Mouse (Mus musculus): Measurements from ENCODE around the gene Synj2.

DNA sequence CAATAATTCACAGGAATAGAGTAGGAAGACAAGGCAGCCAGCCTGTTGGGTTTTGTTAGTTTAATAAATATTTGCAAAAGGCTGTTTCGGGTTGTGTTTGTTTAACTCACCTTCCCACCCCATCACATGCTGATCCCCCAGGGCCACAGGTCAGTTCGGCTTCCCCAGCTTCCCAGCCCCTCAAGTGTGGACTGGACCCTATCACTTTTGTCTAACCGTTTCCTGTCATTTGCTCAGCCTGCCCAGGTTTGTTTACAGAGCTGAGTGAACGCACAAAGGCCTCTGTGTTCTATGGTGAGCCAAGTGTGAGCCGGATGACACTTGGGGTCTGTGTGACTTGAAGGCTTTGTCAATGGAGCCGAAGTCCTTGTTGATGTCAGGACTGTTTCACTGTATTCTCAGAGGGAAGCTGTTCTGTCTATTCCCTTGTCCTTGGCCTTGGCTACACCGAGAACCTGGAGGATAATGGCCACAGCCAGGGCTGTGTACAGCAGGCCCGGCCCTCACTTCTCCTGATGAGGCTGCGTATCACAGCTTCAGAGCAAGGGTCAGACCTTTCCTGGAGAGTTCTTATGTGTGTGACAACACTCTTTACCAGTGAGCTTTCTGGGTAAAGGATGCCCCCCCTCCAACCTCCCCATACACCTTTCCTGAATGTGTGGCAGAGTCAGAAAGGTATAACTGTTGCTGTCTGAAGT, 24.2 kb downstream of the Synj2 start:
- TF ChIP-seq POLR2A (IDR thresholded peaks at IDR 0.05; ENCODE audit: low read depth, low read length) = no peak
- no peak for TF ChIP-seq CTCF (conservative IDR thresholded peaks at IDR 0.05; ENCODE audit: insufficient read depth, insufficient read length, low read depth, low read length)

All from kidney, adult 2 months (tissue).